Mouse (Mus musculus): ENCODE data around the gene Spn. TPM values are rescaled to one million over a fixed set of nuclear protein-coding genes. Genes with fewer than 3 reads are reported as not detected.
"Not testable (repeated sequence)": the region's sequence is repeated elsewhere in the genome, so short reads cannot be mapped to it uniquely, and the experiment has no call there.

Gene Spn
- polyA plus RNA-seq (2015; fragmentation: Nextera tagmentation; extraction: Ambion mirVana) = 0.05 TPM in 1 of 2 replicates, not detected in the other

GRCm38 (mm10) chr7:127137262-127138017, at the start of gene Spn:
TSS of gene Spn (minus strand) at chr7:127137823.
- ATAC-seq = no peak
- Histone ChIP-seq H3K4me1 (ENCODE audit: control insufficient read depth, insufficient read depth, low read length) (no peaks in the 10 kb centered on the region), H3K27me3 (ENCODE audit: control insufficient read depth, insufficient read depth, low read depth, low read length) (no peaks in the 10 kb centered on the region), H3K4me2 (ENCODE audit: low read length) (no peak within 1 kb of the TSS), H3K4me3 (ENCODE audit: low read depth, low read length) (no peak within 1 kb of the TSS), H3K9me3 (replicated peaks; ENCODE audit: control insufficient read depth, low read length, poor library complexity, severe bottlenecking) (no peaks in the 10 kb centered on the region), H3K36me3 (ENCODE audit: control insufficient read depth, insufficient read depth, low read length) (no peaks in the 10 kb centered on the region), H3K9ac (ENCODE audit: low read depth, low read length) (no peak within 1 kb of the TSS), H3K27ac (ENCODE audit: low read length) (no peak within 1 kb of the TSS)
- WGBS = 64% methylated on average over 9 of the region's 9 CpGs

DNA sequence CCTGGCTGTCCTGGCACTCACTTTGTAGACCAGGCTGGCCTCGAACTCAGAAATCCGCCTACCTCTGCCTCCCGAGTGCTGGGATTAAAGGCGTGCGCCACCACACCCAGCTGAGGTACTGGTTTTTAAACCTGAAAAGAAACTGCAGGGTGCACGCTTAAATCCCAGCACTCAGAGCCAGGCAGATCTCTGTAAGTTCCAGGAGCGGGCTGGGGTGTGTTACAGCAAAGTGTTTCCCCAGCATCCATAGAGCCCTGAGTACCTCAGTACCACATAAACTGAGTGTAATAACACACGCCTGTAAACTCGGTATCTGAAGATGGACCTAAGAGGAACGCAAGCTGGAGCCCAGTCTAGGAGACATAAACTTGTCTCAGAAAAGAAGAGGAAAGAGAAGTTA, 49.7 kb upstream of the Spn start:
- 70% methylated on average over 10 of the region's 10 CpGs for WGBS

GRCm38 (mm10) chr7:127185601-127186000, 48.0 kb upstream of the Spn start:
- no peak overlapping the region for H3K4me2 ChIP-seq (ENCODE audit: low read length)
- no peak overlapping the region for H3K9ac ChIP-seq (ENCODE audit: low read depth, low read length)
- no peaks in the 10 kb centered on the region for H3K36me3 ChIP-seq (ENCODE audit: control insufficient read depth, insufficient read depth, low read length)
- H3K9me3 ChIP-seq (replicated peaks; ENCODE audit: control insufficient read depth, low read length, poor library complexity, severe bottlenecking) = no peaks in the 10 kb centered on the region
- WGBS = 67% methylated on average over 3 of the region's 3 CpGs
- H3K27ac ChIP-seq (ENCODE audit: low read length) = no peak overlapping the region
- ATAC-seq = no peak
- H3K27me3 ChIP-seq (ENCODE audit: control insufficient read depth, insufficient read depth, low read depth, low read length) = no peaks in the 10 kb centered on the region
- H3K4me1 ChIP-seq (ENCODE audit: control insufficient read depth, insufficient read depth, low read length) = no peaks in the 10 kb centered on the region
- H3K4me3 ChIP-seq (ENCODE audit: low read depth, low read length) = no peak overlapping the region

More for the DNA sequence above, 49.7 kb upstream of the Spn start:
- H3K27ac ChIP-seq (ENCODE audit: low read length) = no peak overlapping the region
- H3K9me3 ChIP-seq (replicated peaks; ENCODE audit: control insufficient read depth, low read length, poor library complexity, severe bottlenecking) = no peaks in the 10 kb centered on the region
- no peak overlapping the region for H3K4me3 ChIP-seq (ENCODE audit: low read depth, low read length)
- H3K27me3 ChIP-seq (ENCODE audit: control insufficient read depth, insufficient read depth, low read depth, low read length) = no peaks in the 10 kb centered on the region
- peaks cover 5% of the 10 kb centered on the region; the same call in 1 of the 2 replicates for H3K36me3 ChIP-seq (ENCODE audit: control insufficient read depth, insufficient read depth, low read length)
- no peak overlapping the region for H3K9ac ChIP-seq (ENCODE audit: low read depth, low read length)
- H3K4me1 ChIP-seq (ENCODE audit: control insufficient read depth, insufficient read depth, low read length) = no peaks in the 10 kb centered on the region
- ATAC-seq = no peak
- no peak overlapping the region for H3K4me2 ChIP-seq (ENCODE audit: low read length)

DNA sequence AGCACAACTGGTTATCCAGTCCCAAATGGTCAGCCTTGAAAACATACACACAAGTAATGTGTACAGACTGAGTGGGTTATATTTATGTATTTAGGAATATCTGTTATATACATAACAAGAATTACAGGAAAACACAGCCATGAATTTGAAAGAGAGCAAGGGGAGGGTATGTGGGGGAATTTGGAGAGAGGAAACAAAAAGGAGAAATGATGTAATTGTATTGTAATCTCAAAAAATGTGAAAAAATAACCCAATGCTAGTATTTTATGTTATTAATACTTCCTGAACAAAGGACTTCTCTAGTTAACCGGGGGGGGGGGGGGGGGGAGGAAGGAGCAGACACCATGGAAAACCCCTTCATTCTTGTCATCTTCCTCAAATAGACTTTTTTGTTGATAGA, 47.1 kb upstream of the Spn start:
- H3K4me3 ChIP-seq (ENCODE audit: low read depth, low read length) = no peak overlapping the region
- no peaks in the 10 kb centered on the region for H3K4me1 ChIP-seq (ENCODE audit: control insufficient read depth, insufficient read depth, low read length)
- no CpG with 5 or more reads among the region's 1 CpGs for WGBS
- no peaks in the 10 kb centered on the region for H3K36me3 ChIP-seq (ENCODE audit: control insufficient read depth, insufficient read depth, low read length)
- H3K9ac ChIP-seq (ENCODE audit: low read depth, low read length) = no peak overlapping the region
- H3K27ac ChIP-seq (ENCODE audit: low read length) = no peak overlapping the region
- H3K9me3 ChIP-seq (replicated peaks; ENCODE audit: control insufficient read depth, low read length, poor library complexity, severe bottlenecking) = no peaks in the 10 kb centered on the region
- no peak overlapping the region for H3K4me2 ChIP-seq (ENCODE audit: low read length)
- no peak for ATAC-seq
- no peaks in the 10 kb centered on the region for H3K27me3 ChIP-seq (ENCODE audit: control insufficient read depth, insufficient read depth, low read depth, low read length)

DNA sequence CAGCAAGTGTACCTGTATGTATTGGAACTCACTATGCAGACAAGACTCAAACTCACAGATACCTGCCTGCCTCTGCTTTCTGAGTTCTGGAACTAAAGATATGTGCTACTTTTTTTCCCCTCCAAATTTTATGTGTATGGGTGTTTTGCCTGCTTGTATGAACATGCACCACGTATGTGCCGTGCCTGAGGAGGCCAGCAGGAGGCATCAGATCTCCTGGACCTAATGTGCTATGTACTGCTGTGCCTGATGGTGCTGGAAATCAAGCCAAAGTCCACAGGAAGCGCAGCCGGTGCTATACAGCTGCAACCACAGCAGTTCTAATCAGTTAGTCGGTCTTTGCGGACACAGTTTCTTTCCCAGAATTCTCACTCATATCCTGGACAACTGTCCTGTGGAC, 46.2 kb upstream of the Spn start:
- no peaks in the 10 kb centered on the region for H3K4me1 ChIP-seq (ENCODE audit: control insufficient read depth, insufficient read depth, low read length)

GRCm38 (mm10) chr7:127183345-127183744, 45.7 kb upstream of the Spn start:
- Histone ChIP-seq H3K4me1 (ENCODE audit: control insufficient read depth, insufficient read depth, low read length) (no peaks in the 10 kb centered on the region), H3K36me3 (ENCODE audit: control insufficient read depth, insufficient read depth, low read length) (no peaks in the 10 kb centered on the region), H3K4me2 (ENCODE audit: low read length) (no peak overlapping the region), H3K9ac (ENCODE audit: low read depth, low read length) (no peak overlapping the region), H3K4me3 (ENCODE audit: low read depth, low read length) (no peak overlapping the region), H3K9me3 (replicated peaks; ENCODE audit: control insufficient read depth, low read length, poor library complexity, severe bottlenecking) (no peaks in the 10 kb centered on the region), H3K27me3 (ENCODE audit: control insufficient read depth, insufficient read depth, low read depth, low read length) (no peaks in the 10 kb centered on the region), H3K27ac (ENCODE audit: low read length) (no peak overlapping the region)
- ATAC-seq = no peak
- 83% methylated on average over 8 of the region's 8 CpGs for WGBS

More for the DNA sequence above, 46.2 kb upstream of the Spn start:
- no peak for ATAC-seq
- Histone ChIP-seq H3K4me3 (ENCODE audit: low read depth, low read length) (no peak overlapping the region), H3K27ac (ENCODE audit: low read length) (no peak overlapping the region), H3K4me2 (ENCODE audit: low read length) (no peak overlapping the region), H3K27me3 (ENCODE audit: control insufficient read depth, insufficient read depth, low read depth, low read length) (no peaks in the 10 kb centered on the region), H3K9me3 (replicated peaks; ENCODE audit: control insufficient read depth, low read length, poor library complexity, severe bottlenecking) (no peaks in the 10 kb centered on the region), H3K9ac (ENCODE audit: low read depth, low read length) (no peak overlapping the region), H3K36me3 (ENCODE audit: control insufficient read depth, insufficient read depth, low read length) (no peaks in the 10 kb centered on the region)
- 82% methylated on average over 6 of the region's 6 CpGs for WGBS

GRCm38 (mm10) chr7:127181724-127182123, 44.1 kb upstream of the Spn start:
- H3K27me3 ChIP-seq (ENCODE audit: control insufficient read depth, insufficient read depth, low read depth, low read length); H3K36me3 ChIP-seq (ENCODE audit: control insufficient read depth, insufficient read depth, low read length); H3K9ac ChIP-seq (ENCODE audit: low read depth, low read length); ATAC-seq; H3K4me2 ChIP-seq (ENCODE audit: low read length); H3K4me3 ChIP-seq (ENCODE audit: low read depth, low read length); H3K4me1 ChIP-seq (ENCODE audit: control insufficient read depth, insufficient read depth, low read length); H3K9me3 ChIP-seq (replicated peaks; ENCODE audit: control insufficient read depth, low read length, poor library complexity, severe bottlenecking); H3K27ac ChIP-seq (ENCODE audit: low read length): not testable (repeated sequence)
- WGBS = 24% methylated on average over 2 of the region's 3 CpGs

- no peak overlapping the region for H3K4me3 ChIP-seq (ENCODE audit: low read depth, low read length)
- H3K4me2 ChIP-seq (ENCODE audit: low read length) = no peak overlapping the region
- no peak for ATAC-seq
- no peak overlapping the region for H3K9ac ChIP-seq (ENCODE audit: low read depth, low read length)
- WGBS = 80% methylated on average over 2 of the region's 2 CpGs
- no peaks in the 10 kb centered on the region for H3K27me3 ChIP-seq (ENCODE audit: control insufficient read depth, insufficient read depth, low read depth, low read length)
- H3K27ac ChIP-seq (ENCODE audit: low read length) = no peak overlapping the region
- no peaks in the 10 kb centered on the region for H3K36me3 ChIP-seq (ENCODE audit: control insufficient read depth, insufficient read depth, low read length)
- no peaks in the 10 kb centered on the region for H3K9me3 ChIP-seq (replicated peaks; ENCODE audit: control insufficient read depth, low read length, poor library complexity, severe bottlenecking)
- H3K4me1 ChIP-seq (ENCODE audit: control insufficient read depth, insufficient read depth, low read length) = no peaks in the 10 kb centered on the region
Measured at GRCm38 (mm10) chr7:127180783-127181182, 43.2 kb upstream of the Spn start.

DNA sequence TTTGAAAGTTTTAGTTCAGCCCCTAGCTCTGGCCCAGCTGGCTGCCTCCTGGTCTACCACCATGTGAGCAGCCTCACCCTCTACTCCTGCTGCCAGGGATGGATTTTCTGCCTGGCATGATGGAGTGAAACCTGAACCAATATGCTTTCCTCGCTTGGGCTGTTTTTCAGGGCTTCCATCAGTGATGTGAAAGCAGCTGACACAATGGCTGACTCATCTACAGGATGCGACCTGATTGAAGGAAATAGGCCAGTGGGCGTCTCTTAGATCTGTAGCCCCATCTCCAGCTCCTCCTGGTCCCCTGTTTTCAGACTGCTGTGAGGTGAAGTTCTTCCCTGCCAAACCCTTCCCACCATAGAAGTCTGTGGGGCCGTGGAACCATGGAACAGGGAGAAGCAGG, 39.3 kb upstream of the Spn start:
- Histone ChIP-seq H3K4me1 (ENCODE audit: control insufficient read depth, insufficient read depth, low read length) (no peaks in the 10 kb centered on the region), H3K27ac (ENCODE audit: low read length) (no peak overlapping the region), H3K27me3 (ENCODE audit: control insufficient read depth, insufficient read depth, low read depth, low read length) (no peaks in the 10 kb centered on the region), H3K9me3 (replicated peaks; ENCODE audit: control insufficient read depth, low read length, poor library complexity, severe bottlenecking) (0 out of 2 replicates have a peak, but pooled peaks cover 3% of the 10 kb centered on the region), H3K9ac (ENCODE audit: low read depth, low read length) (no peak overlapping the region), H3K36me3 (ENCODE audit: control insufficient read depth, insufficient read depth, low read length) (no peaks in the 10 kb centered on the region), H3K4me2 (ENCODE audit: low read length) (no peak overlapping the region), H3K4me3 (ENCODE audit: low read depth, low read length) (no peak overlapping the region)
- no peak for ATAC-seq
- WGBS = 85% methylated on average over 4 of the region's 4 CpGs
